Mouse (Mus musculus) forebrain, embryonic 16.5 days (tissue): ENCODE measurements around the gene Maats1. TPM values are rescaled to one million over a fixed set of nuclear protein-coding genes. Genes with fewer than 3 reads are reported as not detected.

ENCODE experiments used
- polyA plus RNA-seq: library from polyadenylated mRNA; unstranded; fragments of >200 nt; fragmentation: Nextera tagmentation; extraction: Ambion mirVana; gene quantifications from 2 replicates; pipeline ENCODE4 v1.2.1, GENCODE M21; 2015

The Maats1 gene
- polyA plus RNA-seq, 1 experiment from 2014 or later, result 0.66 TPM

Other genes starting within 250 kb of the Maats1 start
- gene Nr1i2, start 47.3 kb downstream of the Maats1 start, polyA plus RNA-seq, result not detected in 2 replicates
- gene Cox17, start 4.8 kb upstream of the Maats1 start, polyA plus RNA-seq, result 85.4 and 88.6 TPM in 2 replicates
- gene Gm21987, start 4.9 kb upstream of the Maats1 start, polyA plus RNA-seq, result not detected in 2 replicates
- gene Popdc2, start 20.1 kb upstream of the Maats1 start, polyA plus RNA-seq, result 0.31 and 0.51 TPM in 2 replicates
- 0.36 and 0.38 TPM in 2 replicates for gene Pla1a, start 91.0 kb upstream of the Maats1 start, polyA plus RNA-seq
- 136 and 140 TPM in 2 replicates for gene Adprh, start 110.6 kb upstream of the Maats1 start, polyA plus RNA-seq
- 0.41 and 0.52 TPM in 2 replicates for gene Cd80, start 113.4 kb upstream of the Maats1 start, polyA plus RNA-seq
- 34.2 and 36.6 TPM in 2 replicates for gene Timmdc1, start 180.5 kb upstream of the Maats1 start, polyA plus RNA-seq
- gene Poglut1, start 208.1 kb upstream of the Maats1 start, polyA plus RNA-seq, result 66.0 and 70.5 TPM in 2 replicates
- gene Tmem39a, start 216.6 kb upstream of the Maats1 start, polyA plus RNA-seq, result 37.3 and 46.2 TPM in 2 replicates